Mouse (Mus musculus) CD4-positive helper T cell, adult 2 months (primary cell): ENCODE results near the gene Erf.

Source experiments
- DNase-seq: peaks from one replicate; pipeline ENCODE4 v3.0.0-alpha.2; 2012; ENCODE audit warnings: low read depth, missing footprints, low spot score

The Erf gene

DNA sequence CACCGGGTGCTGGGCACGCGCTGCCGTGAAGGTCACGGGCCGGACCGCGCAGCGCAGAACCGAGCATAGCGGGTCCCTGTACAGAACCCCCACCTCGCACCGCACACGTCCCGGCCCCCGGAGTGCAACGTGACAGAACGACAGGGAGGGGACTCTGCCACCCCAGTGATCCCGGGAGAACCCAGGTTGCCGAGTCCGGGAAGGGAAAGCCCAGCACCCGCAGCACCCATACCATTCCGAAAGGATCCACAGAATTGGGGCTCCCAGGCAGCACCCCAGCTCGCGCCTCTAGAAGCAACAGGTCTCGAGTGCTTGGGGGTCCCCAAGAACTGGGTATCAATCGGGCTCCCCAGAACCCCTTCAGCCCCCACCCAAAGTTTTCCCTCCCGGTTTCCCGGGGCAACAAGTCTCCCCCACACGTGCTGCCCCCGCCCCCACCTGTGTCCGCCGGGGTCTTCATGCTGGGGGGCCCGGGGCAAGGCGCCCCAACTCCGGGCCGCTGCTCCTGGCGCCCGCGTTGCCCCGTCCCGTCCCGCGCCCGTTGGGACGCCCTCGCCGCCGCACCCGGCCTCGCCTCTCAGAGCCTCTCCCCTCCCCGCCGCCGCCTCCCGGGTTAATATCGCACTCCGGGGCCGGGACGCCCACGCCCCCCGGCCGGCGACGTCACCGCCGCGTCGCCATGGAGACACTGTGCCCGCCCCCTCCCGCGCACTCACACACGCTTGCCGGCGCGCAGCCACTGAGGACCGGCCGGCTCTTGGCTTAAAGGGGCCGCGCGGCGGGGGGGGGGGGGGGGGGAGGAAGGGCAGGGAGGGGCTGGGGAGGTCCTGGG lies at the start of gene Erf:
Erf (minus strand) TSS at position 621 of the 832 bp plus-strand sequence.
- DNase-seq, result peak; percentile 97

DNA sequence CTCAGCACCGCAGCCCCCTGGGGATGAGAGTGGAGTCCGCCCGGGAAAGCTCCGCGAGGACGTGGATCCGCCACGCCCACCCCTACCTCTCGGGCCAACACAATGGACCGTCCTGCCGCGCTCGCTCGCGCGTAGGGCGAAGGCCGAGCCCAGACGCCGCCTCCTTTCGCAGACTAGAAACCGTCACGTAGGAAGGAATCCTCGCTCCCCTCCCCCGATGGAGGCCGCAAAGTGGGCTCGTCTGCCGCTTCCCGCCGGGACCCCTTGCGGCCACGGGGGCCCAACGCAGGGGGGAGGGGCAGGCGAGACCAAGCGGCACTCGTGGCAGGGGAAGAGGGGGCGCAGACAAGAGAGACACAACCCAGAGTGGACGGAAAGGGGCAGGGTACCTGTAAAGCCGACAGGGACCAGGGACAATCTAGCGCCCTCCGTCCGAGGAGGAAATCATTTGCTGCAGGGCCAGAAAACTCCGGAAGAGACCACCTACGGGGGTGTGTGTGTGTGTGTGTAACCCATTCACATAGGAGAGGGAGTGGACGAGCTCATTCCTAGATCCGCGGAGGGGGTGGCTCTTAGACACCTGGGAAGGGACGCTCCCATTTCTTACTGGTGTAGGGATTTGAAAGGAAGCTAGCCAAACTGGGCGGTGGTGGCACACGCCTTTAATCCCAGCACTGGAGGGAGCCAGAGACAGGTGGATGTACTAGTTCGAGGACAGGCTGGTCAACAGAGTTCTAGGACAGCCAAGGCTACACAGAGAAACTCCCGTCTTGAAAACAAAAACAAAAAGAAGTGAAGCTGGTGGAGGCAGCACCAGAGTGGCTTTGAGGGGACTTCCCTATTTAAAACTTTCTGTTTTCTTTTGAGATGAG lies 47.1 kb upstream of the Erf start, which contains the start of gene Pafah1b3:
Pafah1b3 (minus strand) TSS at position 533 of the 872 bp plus-strand sequence.
- peak; percentile 70 for DNase-seq

DNA sequence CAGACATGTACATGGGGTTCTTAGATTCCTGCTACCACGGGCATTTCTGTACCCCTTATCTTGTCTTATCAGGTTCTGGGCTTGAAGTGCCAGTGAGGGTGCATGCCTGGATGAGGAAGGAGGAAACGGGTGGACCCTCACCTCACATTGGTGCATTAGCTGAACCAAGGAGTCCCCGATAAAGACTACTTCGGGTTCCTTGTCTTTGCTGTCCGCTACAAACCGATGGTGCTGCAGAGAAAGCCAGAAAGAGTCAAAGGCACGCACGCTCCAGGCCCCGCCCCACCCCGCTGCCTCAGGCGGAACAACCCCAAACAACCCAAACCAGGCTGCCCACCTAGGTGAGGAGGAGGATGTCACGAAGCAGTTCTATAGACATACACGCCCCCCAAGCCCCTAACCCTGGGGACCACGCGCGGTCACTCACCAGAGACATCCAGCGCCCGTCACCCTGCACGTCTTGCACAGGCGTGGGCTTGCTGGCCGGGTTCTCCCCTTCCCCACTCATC lies 46.4 kb upstream of the Erf start:
- peak; percentile 36 for DNase-seq

DNA sequence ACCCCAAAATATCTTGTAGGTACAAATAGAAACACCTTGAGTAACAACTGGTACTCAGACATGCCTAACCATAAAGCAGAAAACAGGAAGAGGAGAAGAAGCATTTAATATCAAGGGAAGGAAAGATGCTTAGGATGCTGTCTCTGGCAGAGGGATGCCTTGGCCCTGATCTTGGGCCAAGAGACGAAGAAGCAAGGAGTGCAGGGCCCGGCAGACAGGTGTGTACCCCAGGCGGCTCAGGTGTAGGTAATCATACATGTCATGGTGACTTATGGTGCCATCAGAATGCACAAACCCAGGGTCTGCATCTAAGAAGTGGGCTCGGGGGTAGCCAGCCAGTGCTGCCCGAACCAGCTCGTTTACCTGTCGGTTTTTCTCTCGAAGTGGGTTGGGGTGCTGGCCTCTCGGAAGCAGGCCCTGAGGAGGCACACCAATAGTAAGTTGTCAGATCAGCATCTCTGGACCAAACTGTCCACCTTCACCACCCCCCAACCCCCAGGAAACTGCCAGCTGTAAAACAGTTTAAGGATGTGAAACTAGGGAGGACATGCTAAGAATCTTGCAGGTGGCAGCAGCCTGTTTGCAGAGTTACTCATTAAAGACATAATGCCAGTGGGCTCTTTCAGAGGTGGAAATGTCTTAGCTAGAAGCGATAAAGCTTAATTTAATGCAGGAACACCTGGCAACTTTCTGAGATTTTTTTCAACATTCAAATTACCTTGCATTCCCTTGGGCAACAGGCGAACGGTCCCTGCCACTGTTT lies 44.6 kb upstream of the Erf start:
- no peak for DNase-seq

DNA sequence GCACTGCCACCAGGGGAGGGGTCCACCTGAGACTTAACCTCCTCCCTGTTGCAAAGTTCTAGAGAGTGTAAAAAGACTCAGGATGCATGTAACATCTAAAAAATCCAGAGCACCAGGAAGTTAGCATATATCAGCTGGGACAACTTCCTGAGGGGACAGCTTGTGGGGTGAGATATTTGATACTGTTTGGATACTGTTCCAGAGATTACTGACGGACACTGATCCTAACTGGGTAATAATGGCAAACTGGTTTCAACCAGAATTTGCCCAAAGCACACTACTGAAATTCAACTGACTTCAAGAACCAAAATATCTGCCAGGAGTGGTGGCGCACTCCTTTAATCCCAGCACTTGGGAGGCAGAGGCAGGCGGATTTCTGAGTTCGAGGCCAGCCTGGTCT lies 43.9 kb upstream of the Erf start:
- DNase-seq, result no peak

DNA sequence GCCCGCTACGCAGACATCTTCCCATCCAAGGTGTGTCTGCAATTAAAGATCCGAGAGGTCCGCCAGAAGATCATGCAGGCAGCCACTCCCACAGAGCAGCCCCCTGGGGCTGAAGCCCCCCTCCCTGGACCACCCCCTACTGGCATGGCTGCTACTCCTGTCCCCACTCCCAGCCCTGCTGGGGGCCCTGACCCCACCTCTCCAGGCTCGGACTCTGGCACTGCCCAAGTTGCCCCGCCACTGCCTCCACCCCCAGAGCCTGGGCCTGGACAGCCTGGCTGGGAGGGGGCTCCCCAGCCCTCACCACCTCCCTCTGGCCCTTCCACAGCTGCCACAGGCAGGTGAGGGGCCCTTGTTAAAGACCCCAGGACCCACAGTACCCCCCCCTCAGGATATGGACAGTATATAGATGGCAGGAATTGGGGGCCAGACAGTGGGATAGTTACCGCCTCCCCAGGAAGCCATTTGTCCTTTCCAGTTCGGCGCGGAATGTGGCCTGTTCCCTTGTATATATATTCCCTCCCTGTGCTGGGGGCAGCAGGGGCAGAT lies 42.7 kb upstream of the Erf start:
- no peak for DNase-seq

DNA sequence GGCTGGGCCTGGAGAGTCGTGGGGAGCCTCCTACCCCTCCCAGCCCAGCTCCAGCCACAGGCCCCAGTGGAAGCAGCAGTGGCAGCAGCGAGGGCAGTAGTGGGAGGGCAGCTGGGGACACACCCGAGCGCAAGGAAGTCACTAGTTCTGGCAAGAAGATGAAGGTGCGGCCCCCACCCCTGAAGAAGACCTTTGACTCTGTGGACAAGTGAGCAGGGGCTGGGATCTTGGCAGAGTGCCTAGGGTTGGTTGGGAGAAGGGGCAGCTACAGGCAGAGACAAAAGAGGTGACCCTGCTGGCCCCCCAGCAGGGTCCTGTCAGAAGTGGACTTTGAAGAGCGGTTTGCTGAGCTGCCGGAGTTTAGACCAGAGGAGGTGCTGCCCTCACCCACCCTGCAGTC lies 41.5 kb upstream of the Erf start:
- DNase-seq, result no peak

DNA sequence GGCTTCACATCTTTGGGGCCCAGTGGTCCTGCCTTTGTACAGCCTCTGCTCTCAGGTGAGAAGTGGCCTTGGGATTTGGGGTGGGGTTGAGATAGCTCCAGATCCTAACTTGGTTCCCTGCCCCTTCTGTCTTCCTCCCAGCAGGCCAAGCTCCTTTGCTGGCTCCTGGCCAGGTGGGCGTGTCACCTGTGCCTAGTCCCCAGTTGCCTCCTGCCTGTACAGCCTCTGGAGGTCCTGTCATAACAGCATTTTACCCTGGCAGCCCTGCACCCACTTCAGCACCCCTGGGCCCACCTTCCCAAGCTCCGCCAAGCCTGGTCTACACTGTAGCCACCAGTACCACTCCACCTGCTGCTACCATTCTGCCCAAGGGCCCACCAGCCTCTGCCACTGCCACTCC lies 40.4 kb upstream of the Erf start:
- no peak for DNase-seq

DNA sequence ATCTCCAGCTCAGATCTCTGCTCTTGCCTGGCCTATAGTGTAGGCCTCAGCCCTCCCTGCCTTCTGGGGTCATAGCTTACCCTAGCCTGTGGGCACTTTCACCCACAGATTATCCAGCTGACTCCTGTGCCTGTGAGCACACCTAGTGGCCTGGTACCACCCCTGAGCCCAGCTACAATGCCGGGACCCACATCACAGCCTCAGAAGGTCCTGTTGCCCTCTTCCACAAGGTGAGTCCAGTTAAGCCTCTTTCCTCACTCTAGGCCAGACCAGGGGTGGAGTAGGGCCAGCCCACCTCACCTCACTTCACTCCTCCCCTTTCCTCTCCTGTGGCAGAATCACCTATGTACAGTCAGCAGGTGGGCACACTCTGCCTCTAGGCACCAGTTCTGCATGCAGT lies 39.9 kb upstream of the Erf start:
- no peak for DNase-seq

DNA sequence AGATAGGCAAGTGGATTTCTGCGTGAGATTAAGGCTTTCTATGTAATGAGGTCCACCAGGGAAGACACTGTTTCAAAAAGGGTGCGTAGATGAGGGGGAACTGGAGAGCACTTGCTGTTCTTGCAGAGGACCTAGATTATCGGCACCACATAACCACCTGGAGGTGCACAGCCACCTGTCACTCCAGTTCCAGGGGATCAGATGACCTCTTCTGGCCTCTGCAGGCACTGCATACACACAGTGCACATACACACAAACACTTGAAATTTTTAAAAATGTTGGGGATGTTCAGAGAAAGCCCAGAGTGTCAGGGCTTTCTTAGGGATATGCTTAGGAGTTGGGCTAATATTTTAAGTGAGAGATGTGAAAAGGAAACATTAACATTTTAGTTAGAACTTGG lies 39.4 kb upstream of the Erf start:
- no peak for DNase-seq

DNA sequence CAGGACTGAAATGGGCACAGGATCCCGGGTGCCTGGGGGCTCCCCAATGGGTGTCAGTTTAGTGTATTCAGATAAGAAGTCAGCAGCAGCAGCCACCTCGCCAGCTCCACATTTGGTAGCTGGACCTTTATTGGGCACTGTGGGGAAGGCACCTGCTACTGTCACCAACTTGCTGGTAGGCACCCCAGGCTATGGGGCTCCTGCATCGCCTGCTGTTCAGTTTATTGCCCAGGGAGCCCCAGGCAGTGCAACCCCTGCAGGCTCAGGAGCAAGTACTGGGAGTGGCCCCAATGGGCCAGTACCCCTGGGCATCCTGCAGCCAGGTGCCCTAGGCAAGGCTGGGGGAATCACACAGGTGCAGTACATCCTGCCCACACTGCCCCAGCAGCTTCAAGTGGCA lies 38.2 kb upstream of the Erf start:
- DNase-seq, result no peak

DNA sequence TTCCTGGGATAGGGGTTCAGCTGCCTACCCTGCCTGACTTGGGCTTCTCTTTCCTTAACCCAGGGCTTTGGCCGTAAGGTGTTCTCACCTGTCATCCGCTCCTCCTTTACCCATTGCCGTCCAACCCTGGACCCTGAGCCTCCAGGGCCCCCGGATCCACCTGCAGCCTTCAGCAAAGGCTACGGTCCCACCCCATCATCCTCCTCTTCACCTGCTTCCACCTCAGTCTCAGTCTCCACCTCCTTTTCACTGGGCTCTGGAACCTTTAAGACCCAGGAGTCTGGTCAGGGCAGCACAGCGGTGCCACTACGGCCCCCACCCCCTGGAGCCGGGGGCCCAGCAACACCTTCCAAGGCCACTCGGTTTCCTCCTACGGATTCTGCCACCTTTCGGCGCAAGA lies 37.5 kb upstream of the Erf start:
- DNase-seq, result no peak

DNA sequence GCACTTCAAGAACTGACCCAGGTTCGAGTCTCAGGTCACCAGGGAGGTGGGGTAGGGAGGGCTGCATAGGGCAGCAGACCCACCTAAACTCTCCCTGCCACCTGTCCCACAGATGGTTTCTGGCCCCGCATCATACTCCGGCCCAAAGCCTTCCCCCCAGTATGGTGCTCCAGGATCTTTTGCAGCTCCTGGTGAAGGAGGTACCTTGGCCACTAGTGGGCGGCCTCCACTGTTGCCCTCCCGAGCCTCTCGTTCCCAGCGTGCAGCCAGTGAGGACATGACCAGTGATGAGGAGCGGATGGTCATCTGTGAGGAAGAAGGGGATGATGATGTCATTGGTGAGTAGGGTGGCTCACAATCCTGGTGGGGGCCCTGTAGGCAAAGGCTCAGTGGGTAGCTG lies 36.4 kb upstream of the Erf start:
- no peak for DNase-seq

DNA sequence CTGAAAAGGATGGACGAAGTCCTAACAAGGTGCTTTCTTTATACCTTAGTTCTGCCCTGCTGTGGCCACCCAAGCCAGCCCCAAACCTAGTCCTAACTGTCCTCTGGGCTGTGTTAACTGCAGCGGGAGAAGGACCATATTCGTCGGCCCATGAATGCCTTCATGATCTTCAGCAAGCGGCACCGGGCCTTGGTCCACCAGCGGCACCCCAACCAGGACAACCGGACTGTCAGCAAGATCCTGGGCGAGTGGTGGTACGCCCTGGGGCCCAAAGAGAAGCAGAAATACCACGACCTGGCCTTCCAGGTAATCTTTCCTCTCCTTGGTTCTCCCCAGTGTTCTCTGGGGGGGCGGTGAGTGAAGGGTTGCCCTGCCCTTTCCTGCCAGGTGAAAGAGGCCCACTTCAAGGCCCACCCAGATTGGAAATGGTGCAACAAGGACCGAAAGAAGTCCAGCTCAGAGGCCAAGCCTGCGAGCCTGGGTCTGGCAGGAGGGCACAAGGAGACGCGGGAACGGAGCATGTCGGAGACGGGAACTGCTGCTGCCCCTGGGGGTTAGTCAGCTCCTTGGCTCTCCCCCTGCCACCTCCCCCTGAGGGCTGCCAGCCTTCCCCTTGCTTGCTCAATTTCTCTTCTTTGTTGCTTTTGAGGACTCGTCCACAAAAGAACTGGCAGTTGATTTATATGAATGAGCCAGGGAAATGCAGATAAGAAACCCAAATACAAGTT lies 35.1 kb upstream of the Erf start:
- DNase-seq, result no peak

DNA sequence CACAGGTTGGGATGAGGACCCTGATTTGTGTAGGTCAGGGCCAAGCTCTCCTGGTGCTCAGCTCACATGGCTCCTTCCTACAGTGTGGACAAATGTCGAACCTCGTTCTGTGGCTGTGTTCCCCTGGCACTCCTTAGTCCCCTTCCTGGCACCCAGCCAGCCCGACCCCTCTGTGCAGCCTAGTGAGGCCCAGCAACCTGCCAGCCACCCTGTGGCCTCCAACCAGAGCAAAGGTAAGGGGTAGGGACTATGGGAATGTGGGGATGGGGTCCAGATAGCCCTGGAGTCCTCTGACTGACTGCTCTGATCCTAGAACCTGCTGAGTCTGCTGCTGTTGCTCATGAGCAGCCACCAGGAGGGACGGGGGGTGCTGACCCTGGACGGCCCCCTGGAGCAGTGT lies 34.2 kb upstream of the Erf start:
- DNase-seq, result no peak

DNA sequence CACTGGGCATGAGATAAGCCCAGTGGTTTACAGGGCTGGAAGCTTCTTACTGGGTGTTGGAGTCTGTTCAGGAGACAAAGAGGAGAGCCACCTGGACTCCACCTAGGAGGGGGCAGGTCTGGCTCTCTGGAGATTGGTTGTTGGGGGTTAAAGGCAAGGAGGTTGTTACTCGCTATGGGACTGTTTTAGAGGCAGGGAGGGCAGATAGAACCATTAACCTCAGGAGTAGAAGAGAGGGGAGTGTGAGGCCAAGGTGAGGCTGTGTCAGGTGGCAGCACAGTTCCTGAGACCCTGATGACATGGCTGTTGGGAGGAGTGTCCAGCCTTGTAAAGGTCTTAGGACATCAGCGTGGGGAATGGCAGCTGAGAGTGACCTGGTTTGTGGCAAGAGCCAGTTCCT lies 33.6 kb upstream of the Erf start:
- DNase-seq, result no peak

DNA sequence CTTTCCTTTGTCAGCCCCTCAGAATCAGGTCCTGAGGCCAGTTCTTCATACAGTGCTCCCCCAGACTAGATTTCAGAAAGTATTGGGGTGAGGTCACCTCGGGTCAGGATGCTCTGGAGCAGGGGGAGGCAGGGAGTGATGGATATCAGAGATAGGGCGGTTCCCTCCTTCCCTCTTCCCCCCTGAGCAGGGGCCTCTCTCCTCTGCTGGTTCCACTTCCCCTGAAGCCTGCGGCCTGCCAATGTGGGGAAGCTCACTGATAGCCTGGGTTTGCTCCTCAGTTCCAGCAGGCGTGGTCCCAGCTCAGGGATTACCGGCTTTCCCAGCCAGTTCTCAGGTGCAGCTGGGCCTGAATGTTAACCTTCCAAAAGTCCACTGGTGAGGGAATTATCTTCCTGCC lies 33.1 kb upstream of the Erf start:
- DNase-seq, result no peak

DNA sequence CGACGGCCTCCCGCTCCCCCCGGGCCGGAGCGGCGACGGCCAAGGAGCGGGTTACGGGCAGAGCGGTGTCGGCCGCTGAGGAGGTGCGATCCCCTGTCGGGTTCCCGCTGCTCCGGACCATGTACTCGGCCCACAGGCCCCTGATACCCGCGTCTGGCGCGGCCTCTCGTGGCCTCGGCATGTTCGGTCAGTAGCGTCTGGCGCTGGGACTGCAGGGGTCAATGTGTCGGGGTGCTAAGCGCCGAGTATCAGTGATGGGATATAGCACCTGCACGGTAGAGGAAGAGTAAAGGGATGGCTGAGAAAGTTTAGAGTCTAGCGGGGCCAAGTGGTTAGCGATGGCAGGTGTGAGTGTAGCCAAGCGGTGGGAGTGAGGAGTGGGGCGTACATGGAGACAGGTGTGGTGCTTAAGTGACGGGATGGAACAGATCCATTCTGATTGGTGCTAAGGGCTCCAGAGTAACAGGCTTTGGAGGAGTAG lies 32.2 kb upstream of the Erf start:
- DNase-seq, result peak; percentile 60

DNA sequence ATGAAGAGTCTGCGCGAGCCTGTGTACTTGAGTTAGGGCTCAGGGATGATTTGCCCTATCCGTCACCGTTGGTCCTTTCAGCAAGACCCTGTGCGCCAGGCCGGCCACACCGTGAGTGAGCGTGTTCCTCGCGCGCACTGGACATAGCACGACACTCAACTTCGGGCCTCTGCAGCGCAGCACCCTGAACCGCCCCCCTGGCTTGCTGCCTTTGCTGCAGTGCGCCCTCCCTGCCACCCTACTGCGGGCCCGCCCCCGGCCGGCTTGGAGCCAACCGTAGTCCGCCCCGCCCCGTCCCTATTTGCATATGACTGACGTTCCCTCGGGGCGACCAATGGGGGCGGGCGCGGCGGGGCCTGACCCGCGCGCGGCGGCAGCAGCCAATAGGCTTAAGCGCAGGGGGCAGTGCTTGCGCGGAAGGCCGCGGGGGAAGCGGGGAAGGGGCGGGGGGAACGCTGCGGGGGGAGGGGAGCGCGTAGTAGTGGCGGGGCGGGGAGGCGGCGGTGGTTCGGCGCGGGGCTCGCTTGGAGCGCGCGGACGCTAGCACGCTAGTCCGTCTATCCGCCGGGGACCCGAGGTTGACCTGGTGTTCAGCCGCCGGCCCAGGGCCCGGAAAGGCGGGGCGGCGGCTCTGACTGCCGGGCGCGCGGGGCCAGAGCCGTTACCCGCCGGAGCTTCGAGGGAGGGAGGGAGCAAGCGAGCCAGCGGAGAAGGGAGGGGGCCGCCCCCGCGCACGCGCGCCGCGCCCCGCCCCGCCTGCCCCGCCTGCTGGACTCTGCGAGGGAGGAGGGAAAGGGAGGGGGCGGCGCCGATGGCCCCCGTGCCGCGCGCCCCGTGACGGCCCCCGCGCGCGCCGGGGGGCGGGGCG lies 31.4 kb upstream of the Erf start:
- peak; percentile 99 for DNase-seq
